Mouse (Mus musculus): ENCODE results near the gene Sec61b.
A peak's percentile ranks its signal among the peaks of the same experiment; 100 is the strongest.

Gene Sec61b

DNA sequence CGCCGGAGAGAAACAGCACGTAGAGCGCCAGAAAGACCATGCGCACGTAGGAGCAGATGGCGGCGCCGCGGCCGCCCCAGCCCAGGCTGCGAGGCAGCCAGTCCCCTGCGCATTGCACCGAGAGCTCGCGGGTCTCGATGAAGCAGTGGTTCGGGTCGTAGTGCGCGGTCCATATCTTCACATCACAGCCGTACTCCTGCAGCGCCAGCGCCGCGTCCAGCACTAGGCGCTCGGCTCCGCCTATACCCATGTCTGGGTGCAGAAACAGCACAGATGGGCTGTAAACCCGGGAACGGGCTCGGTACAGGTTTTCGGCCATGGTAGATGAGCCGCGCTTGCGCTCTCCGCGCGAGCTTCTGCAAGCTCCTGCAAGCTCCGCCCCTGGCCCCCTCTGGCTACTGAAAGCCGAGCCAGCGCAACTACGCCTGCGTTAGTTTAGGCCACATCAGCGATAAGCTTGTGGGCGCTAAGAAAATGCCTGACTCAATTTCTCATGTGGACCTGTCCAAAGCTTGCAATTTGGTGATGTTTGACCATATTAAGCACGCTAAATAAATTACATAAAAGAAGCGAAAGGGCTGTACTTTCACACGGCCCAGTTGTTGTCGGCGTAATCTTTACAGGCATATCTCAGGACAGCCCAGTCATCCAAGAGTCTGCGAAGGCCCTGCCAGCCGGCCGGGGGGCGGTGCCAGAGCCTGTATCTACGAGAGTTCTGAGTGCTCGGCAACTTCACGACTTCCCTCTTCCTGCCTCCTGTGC, at the start of gene Sec61b, which contains the start of gene Alg2:
Gene Sec61b (plus strand): TSS at position 691 of the 762 bp plus-strand sequence.
Gene Alg2 (minus strand): TSS at position 366 of the 762 bp plus-strand sequence.
- DNase-seq (ENCODE audit: low spot score in 2 of 2) = peak; percentile 98

DNA sequence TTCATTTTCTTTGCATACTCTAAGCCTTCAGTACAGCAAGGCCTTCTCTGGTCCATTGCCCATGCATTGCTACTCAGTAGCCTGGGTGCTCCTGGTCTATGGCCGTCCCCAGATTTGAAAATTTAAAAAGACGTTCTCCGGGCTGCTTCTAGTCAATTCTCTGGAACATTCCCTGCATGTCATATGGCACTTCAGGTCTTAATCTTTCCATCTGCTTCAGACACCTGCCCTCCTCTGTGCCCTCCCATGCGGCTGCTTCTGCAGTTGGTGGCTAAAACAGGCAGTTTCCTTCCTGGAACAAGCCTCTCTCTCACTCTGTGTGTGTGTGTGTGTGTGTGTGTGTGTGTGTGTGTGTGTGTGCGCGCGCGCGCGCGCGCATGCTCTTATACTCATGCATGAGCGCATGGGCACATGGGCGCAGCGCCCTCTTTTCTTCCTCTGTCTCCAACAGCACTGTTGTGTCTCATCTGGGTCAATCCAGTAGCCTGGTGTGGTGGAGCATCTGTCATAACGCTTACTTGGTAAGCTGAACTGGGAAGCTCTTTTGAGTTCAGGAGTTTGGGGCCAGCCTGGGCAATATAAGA, 49.1 kb upstream of the Sec61b start:
- no peak for DNase-seq (ENCODE audit: low spot score in 2 of 2)

DNA sequence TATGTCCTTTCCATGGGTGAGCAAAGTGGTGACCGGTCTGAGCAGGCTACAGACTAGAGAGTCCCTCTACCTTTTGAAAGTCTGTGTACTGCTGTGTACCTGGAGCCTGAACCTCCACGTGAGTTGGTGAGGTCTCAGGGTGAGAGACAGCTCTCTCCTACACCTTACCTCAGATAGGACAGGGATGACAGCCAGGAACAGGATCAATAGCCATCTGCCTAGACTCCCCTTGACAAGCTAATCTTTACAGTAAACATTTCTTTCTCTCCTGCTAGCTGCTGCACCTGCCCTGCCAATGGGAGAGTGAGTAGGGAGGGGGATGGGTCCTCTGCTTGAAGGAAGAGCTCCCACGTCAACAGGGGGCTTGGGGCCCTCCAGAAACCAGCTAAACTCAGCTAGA, 46.9 kb upstream of the Sec61b start:
- no peak for DNase-seq (ENCODE audit: low spot score in 2 of 2)

DNA sequence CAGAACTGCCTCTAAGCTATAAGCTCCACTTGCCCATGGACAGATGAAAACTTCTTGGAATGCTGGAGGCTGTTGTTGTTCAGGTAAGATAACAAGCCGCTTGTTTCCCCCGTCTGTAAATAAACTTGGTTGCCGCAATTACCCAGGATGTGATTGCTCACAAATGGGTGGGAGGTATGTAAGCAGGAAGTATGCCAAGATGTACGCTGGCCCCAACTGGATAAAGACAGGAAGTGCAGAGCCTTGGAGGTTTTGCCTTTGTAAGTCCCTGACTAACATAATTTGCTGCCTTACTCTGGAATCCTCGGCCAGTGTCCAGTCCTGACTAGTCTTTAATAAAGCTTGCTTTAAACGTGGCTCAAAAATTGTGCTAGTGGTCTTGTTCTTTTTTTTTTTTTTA, 43.9 kb upstream of the Sec61b start:
- no peak for DNase-seq (ENCODE audit: low spot score in 2 of 2)

DNA sequence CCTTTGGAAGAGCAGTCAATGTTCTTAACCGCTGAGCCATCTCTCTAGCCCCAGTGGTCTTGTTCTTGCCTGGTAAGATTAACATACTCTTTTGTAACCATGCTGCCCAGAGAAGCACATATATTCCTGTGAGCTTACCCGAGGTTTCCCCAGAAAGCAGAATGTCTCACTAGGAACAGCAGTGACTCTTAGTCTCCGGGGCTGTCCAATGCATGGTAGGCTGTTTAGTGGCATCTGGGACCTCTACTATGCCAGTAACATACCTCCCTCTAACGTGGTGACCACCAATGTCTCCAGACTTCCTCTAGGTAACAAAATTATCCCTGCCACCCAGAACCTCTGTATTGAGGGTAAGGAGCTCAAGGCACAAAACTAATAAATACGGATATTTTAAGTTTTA, 43.4 kb upstream of the Sec61b start:
- DNase-seq (ENCODE audit: low spot score in 2 of 2) = no peak

DNA sequence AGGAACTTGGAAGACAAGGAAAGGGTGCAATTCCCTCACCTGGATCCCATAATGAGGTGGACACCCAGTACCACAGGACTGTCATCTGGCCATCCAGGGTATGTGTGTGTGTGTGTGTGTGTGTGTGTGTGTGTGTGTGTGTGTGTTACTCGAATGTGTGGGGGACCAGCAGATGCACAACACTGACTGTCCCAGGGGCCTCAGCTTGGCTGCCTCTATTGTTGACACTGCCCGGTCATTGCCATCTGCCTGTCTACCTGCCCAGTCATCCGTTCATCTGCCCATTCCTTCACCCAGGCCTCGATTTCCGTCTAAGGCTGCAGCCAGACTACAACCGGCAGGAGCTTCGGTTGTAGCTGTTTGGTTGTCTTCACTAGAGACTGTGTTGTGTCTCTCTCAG, 41.7 kb upstream of the Sec61b start:
- no peak for DNase-seq (ENCODE audit: low spot score in 2 of 2)

DNA sequence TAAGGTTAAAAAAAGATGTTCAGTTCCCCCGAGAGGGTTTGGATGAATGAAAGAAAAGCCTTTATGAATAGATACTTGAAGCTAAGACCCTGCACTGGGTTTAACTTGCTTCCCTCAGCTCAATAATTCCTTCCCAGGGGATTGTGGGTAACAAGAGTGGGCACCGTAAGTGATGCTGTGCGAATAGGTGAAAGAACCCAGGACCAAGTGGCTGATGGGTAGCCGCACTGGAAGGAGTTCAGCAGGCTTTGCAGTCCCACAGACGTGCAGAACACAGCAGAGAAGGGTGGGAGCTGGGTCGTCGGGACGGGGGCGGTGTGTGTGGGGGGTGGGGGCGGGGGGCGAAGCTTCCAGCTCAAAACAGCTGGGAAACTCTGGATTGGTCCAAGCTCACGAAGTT, 39.3 kb upstream of the Sec61b start:
- no peak for DNase-seq (ENCODE audit: low spot score in 2 of 2)

DNA sequence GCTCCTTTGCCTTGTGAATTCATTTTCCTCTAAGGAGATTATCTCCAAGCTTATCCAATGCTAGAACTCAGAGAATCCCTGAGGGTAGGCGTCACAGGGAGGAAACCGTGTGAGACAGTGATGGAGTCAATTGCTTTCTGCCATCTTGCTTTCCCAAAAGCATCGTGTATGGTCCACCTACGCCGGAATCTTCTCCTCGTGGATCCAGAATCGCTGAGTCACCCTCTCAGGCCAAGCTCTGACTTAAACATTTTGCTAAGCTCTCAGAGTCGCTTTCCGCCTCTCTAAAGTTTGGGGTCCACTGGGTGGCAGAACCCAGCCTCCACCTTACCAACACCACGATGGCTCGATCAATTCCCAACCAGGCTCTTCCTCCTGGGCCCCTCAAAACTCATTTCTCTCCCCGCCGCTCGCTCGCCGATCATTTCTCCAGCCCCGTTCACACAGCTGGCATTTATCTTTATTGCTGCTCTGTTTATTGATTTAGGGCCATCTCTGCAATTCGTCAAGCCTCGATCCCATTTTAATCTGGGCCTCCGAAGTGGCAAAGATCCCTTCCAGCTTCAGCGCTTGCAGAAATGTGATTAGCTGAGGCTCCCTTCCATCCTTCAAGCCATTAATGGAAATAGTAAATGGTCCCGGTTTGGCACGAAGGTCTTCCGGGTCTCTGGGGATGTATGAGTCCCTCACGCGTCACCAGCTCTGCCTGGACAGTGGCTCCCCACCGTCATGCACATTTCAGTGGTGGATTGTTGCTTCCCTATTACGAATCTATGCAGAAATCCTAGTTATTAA, 38.7 kb upstream of the Sec61b start:
- DNase-seq (ENCODE audit: low spot score in 2 of 2) = no peak

DNA sequence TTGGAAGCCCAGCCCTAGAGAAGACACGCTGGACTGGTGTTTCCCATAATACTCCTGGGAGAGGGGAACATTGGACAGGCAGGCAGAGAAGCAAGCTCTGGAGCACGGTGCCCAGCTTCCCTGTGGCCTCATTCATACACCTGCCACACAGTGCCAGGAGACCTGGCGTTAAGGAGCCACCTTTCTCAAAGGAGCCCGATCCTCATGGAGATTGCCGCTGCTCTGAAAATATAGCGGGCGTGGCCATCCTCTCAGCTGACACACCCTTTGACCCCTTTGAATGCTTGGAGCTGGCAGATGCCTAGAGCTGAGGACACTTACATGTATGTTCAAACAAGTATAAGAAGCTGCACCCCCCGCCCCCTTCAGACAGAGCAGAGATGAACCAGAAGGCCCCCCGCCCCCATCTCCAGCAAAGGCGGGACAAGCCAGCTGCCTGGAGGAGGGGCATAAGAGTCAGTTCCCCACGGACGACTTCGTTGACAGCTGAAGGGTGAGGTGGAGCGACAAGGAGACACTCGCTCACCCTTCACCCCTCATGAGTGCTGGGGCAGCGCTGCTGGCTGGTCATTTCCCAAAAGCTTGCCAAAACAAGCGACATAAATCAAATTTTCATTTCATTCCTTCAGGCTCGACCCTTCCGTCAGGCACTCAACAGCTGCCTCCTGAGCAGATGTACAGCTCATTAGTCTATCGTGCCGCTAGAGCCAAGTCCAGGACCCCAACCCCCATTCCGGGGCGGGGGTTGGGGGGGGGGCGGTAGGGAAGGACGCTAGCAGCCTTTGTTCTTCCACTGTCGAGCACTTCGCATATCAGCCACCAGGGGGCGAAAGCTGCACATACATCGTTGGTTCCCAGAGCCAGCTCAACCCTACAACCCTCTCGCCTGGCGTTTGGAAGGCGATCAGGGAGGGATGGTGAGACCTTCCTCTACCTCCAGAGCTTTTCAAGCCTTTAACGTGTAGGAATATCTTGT, 36.8 kb upstream of the Sec61b start:
- peak; percentile 42 to 62 for DNase-seq (ENCODE audit: low spot score in 2 of 2)

DNA sequence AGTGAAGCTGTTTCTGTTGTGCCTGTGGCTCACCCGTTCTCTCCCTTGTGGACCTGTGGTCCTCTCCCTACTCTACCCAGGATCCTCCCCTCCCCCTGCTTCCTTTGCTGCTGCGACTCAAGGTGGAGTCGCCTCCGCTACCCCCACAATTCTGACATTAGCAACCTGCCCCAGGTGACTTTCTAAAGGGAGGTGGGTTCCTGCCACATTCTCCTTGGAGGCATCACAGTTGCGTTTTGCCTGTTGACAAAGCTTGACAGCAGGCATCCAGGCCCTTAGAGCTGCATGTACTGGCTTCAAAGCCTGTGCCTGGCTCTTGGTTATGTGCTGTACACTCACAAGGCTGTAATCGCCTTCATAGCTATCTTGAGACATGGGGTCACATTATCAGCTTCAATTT, 35.5 kb upstream of the Sec61b start:
- no peak for DNase-seq (ENCODE audit: low spot score in 2 of 2)

DNA sequence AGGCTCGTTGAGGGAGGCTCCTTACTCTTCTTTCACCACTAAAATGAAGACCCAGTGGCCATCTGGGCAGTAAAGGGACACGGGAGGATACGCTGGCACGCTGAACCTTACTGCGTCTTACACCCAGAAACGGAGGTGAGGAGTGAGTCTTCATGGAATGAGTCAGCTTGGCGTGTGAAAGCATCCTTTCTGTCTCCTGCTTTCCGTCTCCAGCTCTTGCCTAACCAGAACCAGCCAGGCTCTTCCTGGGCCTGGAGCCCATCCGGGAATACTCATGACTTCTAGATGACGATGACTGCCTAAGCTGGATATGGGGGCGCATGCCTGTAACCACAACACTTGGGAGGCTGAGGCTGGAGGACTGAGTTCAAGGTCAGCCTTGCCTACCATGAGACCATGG, 33.5 kb upstream of the Sec61b start:
- DNase-seq (ENCODE audit: low spot score in 2 of 2) = no peak

DNA sequence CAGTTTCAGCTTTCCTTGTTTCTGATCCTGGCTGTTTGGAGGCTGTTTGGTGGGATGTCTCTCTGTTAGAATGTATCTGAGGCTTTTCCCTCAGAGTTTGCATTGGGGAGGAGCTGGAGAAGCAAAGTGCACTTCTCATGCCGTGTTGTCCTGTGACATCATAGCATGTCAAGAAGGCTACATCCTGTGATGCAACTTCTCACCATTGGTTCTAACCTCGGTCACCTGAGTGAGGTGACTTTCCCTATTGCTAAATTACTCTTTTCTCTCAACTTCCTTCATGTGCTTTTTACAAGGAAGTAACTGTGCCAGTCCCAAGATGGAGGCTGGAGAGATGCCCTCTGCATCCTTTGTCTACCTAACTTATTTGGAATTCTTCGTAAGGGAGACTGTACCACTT, 25.9 kb upstream of the Sec61b start:
- no peak for DNase-seq (ENCODE audit: low spot score in 2 of 2)

DNA sequence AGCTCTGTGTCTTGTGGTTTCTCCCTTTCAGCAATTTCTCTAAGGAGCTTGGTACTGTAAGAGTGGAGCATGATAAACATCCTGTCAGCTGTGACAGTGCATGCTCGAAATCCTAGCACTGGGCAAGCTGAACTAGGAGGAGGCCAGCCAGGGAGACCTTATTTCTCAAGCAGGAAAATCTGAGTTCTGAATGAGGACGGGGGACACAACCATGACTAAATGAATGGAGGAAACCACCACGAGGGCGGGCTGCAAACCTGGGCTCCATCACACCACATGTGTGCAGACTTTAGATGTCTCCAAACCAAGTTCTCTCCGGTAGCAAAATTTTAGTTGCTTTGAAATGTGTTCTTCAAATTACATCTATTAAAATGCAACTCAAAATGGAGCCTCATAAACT, 25.3 kb upstream of the Sec61b start:
- DNase-seq (ENCODE audit: low spot score in 2 of 2) = no peak

DNA sequence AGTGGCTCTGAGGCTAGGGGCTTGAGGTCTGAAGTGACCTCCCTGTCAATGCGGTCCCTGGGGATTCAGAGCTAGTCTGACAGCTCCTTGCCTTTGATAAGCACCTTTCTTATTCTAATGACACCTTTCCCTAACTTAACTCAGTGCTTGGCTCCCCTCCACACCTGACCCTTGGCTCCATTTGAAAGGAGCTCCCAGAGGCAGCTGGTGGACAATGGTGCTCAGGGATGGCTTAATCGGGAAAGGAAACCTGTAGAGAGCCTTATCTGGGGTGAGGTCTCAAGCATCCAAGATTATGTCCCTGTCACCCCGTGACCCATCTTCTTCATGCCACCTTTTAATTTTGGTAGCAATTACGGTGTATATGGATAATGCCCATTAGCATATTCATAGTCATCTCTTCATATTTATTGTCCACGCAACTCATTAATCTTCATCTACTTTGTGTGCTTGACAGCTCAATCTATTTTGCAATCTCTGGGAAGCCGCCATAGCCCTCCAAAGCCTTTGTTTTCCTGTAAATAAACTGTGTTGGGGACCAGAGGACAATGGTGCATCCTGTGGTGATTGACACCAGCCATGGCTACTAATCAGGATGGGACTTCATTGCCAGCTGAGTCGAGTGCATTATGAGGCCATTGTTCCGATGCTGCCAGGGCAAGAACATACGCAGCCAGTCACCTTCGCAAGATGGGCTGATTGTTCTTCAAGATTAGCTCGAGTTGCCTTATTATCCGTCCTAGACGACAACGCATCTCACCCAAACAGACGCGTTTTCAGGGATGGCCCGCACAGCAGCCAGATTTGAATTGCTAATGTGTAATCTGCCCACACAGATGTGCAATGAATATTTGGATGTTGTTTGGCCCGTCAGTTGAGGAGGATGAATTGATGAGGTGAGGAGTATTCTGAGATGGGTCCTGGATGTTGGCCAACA, 24.6 kb upstream of the Sec61b start:
- no peak for DNase-seq (ENCODE audit: low spot score in 2 of 2)

DNA sequence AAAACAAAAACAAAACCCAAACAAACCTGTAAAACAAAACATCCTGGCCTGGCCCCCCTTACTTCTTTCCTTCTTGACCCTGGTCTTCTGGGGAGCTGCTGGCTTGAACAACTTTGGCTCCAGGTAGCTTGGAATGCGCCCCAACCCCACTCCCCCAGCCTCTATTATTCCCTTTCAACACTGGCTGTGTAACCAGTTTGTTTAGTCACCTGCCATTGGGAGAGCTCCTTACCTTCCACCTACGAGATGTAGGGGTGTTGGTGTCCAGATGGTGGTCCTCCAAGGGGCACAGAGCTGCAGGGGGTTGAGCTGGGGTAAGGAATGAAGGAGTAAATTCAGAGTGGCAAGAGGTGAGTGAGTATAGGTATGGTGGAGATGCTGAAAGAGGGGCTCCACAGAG, 7.3 kb upstream of the Sec61b start:
- DNase-seq (ENCODE audit: low spot score in 2 of 2) = no peak

DNA sequence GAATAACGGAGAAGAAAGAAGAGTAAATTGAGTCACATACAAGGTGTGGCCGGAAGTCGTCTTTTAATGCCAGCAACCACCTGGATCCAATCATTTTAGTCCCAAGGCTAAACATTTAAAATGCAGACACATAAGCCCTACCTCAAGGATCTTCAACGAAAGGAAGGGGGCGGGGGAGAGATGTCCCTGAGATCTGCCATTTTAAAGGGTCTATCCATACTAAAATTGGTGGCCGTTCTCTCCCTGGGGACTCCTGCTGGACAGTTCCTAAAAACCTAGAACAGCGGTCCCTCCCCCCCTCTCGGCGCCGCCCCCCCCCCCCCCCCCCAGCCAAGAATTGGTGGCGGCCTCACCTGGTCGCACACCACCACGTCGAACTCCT, 881 bp upstream of the Sec61b start:
- DNase-seq (ENCODE audit: low spot score in 2 of 2) = peak in 1 of 2 experiments; percentile 6

DNA sequence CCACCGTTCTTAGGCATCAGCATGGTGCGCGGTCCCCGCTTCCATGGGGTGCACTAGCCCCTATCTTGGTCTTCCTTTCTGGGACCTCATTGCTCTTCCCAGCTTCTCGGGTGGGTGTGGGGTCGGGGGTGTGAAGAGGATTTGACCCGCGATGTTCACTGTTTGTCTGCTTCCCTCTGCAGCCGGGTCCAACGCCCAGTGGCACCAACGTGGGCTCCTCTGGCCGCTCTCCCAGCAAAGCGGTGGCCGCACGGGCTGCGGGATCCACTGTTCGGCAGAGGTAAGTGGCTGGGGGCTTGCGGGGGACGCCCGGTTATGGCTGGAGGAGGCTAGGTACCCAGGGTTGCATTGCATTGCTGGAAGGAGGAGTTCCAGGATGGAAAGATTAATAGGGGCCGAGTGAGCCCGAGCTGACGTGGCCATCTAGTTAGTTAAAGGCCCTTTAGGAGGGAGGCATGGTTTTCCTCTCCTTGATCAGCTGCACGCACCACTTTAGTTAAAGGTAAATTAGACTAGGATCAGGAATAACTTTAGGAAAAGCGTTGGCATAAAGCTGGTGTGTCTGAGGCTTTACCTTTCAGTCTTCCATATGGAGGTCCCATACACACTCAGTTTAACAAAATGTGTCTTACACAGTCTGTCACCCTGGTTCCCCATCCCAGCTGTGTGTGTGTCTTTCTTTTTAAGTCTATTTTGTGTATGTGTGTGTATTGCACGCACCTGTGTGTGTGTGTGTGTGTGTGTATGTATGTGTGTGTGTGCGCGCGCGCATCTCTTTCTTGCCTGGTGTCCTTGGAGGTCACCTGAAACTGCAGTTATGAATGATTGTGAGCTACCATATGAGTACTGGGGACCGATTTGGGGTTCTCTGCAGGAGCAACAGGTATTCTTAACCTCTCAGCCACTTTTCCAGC, 529 bp downstream of the Sec61b start:
- DNase-seq (ENCODE audit: low spot score in 2 of 2) = no peak

DNA sequence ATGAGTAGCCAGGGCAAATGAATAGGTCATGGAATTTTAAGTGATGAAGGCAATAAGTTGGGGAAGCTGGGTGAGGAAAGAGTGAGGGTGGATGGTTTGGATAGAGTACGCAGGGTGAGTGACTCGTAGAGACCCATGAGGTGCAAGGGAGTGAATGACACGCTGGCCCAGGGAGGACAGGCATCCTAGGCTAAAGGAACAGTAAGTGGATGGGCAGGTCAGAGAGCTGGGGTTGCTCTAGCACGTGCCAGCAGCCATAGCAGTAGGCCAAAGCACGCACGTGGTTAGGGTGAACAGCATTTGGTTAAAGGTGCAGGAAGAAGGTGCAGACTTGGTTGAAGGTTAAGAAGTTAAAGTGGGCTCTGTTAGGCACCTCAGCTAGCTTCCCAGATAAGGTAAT, 3.1 kb downstream of the Sec61b start:
- no peak for DNase-seq (ENCODE audit: low spot score in 2 of 2)

DNA sequence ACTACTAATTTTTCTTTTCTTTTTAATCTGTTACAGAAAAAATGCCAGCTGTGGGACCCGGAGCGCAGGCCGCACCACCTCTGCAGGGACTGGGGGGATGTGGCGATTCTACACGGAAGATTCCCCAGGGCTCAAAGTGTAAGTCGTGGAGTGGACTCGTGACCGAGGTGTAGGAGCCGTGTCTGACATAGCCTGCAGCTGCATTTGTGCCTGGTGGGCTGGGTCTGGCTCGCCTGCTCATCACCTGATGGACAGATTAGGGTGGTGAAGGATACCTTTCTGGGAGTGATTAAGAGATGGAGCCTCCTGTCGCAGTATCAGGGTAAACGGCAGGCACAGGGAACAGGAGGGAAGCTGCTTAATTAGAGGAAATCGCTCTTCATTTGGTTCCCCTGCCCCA, 5.6 kb downstream of the Sec61b start:
- no peak for DNase-seq (ENCODE audit: low spot score in 2 of 2)
